Mouse (Mus musculus) bone marrow, adult 2 months (tissue): ENCODE data around the gene Prkn.

Source experiments
- CTCF ChIP-seq: fragments of 200-500 bp; IDR thresholded peaks from 2 replicates; pipeline ENCODE4 v1.5.1; 2011; ENCODE audit warnings: low read length, control low read depth; ENCODE audit not compliant: control insufficient read depth, insufficient read depth
- POLR2A ChIP-seq: fragments of 200-500 bp; IDR thresholded peaks from 2 replicates; pipeline ENCODE4 v1.6.1; 2011; ENCODE audit warnings: low read depth, mild to moderate bottlenecking, control low read depth, low read length, borderline replicate concordance; ENCODE audit not compliant: control insufficient read depth

DNA sequence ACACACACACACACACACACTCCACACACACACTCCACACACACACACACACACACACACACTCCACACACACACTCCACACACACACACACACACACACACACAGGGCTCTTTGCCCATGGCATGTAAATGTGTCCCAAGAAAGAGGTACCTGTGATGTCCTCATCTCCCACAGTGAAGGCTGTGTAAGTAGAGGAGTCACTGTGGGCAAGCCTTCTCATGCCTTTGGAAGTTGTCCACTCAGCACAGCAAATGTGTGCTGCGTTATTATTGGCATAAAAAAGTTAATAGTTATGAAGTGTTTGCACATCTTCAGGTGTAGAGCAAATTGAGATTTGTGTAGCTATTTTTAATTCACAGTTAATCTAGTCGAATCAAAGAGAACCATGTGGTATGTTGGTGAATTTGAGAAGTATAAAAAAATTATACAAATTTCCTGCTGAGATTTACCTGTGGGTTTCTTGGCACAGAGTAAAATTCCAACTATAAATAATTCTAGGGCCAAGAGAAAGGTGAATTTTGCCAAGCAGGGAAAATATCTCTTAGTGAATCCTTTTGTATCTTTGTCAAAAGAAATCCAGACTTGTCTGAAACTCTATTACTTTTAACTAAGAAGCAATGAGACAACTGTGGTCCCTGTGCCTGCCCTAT is 562.2 kb downstream of the Prkn start:
- no peak for TF ChIP-seq CTCF
- no peak for TF ChIP-seq POLR2A
